Mouse (Mus musculus): ENCODE data around the gene Unc79.

- TF ChIP-seq CTCF (IDR thresholded peaks at IDR 0.05) (no peak), EP300 (IDR thresholded peaks at IDR 0.05) (no peak)
Observed at GRCm38 (mm10) chr12:103041401-103041800, 92.7 kb downstream of the Unc79 start.
